Mouse (Mus musculus): Measurements from ENCODE around the gene Lrrc71.

Lrrc71 gene

GRCm38 (mm10) chr3:87748431-87748830 lies at the start of gene Lrrc71:
Lrrc71 (minus strand) TSS chr3:87748625.
- no peak for DNase-seq

GRCm38 (mm10) chr3:87796736-87797334 lies 48.4 kb upstream of the Lrrc71 start, which contains the start of gene Insrr:
Insrr (plus strand) TSS chr3:87796951.
- no peak for DNase-seq

- DNase-seq, result no peak
Measured at GRCm38 (mm10) chr3:87795336-87796277, 47.2 kb upstream of the Lrrc71 start.

GRCm38 (mm10) chr3:87794922-87795325 lies 46.5 kb upstream of the Lrrc71 start, which contains the start of gene Ntrk1:
Ntrk1 (minus strand) TSS chr3:87795162.
- DNase-seq, result no peak

GRCm38 (mm10) chr3:87789768-87790167 lies 41.3 kb upstream of the Lrrc71 start:
- DNase-seq, result no peak

- no peak for DNase-seq
Measured at GRCm38 (mm10) chr3:87789248-87789647, 40.8 kb upstream of the Lrrc71 start.

GRCm38 (mm10) chr3:87785626-87786214 lies 37.3 kb upstream of the Lrrc71 start:
- DNase-seq, result no peak

GRCm38 (mm10) chr3:87785156-87785555 lies 36.7 kb upstream of the Lrrc71 start:
- DNase-seq, result no peak

- DNase-seq, result no peak
Measured at GRCm38 (mm10) chr3:87783282-87784023, 35.0 kb upstream of the Lrrc71 start.

- DNase-seq, result no peak
Measured at GRCm38 (mm10) chr3:87779086-87779485, 30.7 kb upstream of the Lrrc71 start.

- no peak for DNase-seq
Measured at GRCm38 (mm10) chr3:87778283-87778682, 29.9 kb upstream of the Lrrc71 start.

GRCm38 (mm10) chr3:87771088-87771487 lies 22.7 kb upstream of the Lrrc71 start:
- DNase-seq, result no peak

GRCm38 (mm10) chr3:87770280-87770679 lies 21.9 kb upstream of the Lrrc71 start:
- DNase-seq, result no peak

- no peak for DNase-seq
Measured at GRCm38 (mm10) chr3:87769506-87769905, 21.1 kb upstream of the Lrrc71 start.

- peak; percentile 55 for DNase-seq
Measured at GRCm38 (mm10) chr3:87768844-87769243, 20.4 kb upstream of the Lrrc71 start.

- DNase-seq, result no peak
Measured at GRCm38 (mm10) chr3:87768431-87768830, 20.0 kb upstream of the Lrrc71 start.

GRCm38 (mm10) chr3:87767764-87768163 lies 19.3 kb upstream of the Lrrc71 start:
- no peak for DNase-seq

GRCm38 (mm10) chr3:87766284-87766667 lies 17.9 kb upstream of the Lrrc71 start:
- DNase-seq, result no peak

- DNase-seq, result no peak
Measured at GRCm38 (mm10) chr3:87765631-87766283, 17.3 kb upstream of the Lrrc71 start.

GRCm38 (mm10) chr3:87765091-87765490 lies 16.7 kb upstream of the Lrrc71 start:
- peak; percentile 36 for DNase-seq

- DNase-seq, result peak; percentile 32
Measured at GRCm38 (mm10) chr3:87764506-87764905, 16.1 kb upstream of the Lrrc71 start.

GRCm38 (mm10) chr3:87763683-87764289 lies 15.4 kb upstream of the Lrrc71 start:
- peak; percentile 86 for DNase-seq
